Mouse (Mus musculus): Measurements from ENCODE around the gene Zbtb20. TPM values are rescaled to one million over a fixed set of nuclear protein-coding genes. Genes with fewer than 3 reads are reported as not detected.

Gene Zbtb20
- polyA plus RNA-seq, 1 experiment: 0.13 TPM

DNA sequence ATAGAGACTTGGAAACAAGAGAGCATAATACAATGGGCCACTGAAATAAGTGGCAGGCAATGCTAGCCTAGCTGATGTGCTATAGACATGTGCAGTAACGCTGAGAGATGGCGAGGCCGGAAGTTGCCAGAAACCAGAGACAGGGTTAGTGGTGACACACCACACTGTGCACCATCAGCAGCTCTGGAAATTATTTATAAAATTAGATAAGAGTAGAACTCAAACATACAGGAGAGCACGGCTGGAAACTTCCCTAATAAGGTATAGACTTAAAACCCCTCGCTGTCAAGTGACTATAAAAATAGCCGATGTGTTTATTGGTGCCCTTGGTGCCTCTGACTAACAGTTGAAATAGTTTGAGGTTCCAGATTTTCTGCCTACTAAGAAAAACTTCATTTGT is 565.7 kb downstream of the Zbtb20 start:
- Histone ChIP-seq H3K36me3 (ENCODE audit: control insufficient read depth) (no peaks in the 10 kb centered on the region), H3K4me3 (replicated peaks) (no peak overlapping the region), H3K27me3 (ENCODE audit: control insufficient read depth) (no peaks in the 10 kb centered on the region), H3K9me3 (ENCODE audit: control insufficient read depth, low read length) (no peaks in the 10 kb centered on the region), H3K4me1 (ENCODE audit: control insufficient read depth) (no peaks in the 10 kb centered on the region)
- TF ChIP-seq TAL1 (IDR thresholded peaks at IDR 0.05; ENCODE audit: low read length): no peak
- TF ChIP-seq GATA1 (IDR thresholded peaks at IDR 0.05; ENCODE audit: low read length): no peak

DNA sequence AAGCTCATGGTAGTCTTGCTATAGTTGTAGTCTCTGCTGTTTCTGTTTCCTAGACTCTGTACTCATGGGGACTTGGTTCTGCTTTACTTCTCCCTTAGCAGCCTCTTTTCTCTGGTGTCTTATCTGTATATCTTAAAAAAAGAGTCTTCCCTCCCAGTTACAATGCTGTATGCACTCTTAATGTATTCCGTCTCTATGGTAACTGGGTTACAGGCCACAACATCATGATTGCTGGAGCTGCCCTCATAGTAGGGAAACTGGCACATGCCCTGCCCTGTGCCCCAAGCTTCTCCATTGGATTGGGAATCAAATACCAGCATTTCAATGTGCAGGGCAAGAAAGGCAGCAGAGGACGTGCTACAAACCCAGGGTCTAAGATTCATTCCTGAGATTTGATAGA is 567.4 kb downstream of the Zbtb20 start:
- Histone ChIP-seq H3K4me3 (replicated peaks) (no peak overlapping the region), H3K27me3 (ENCODE audit: control insufficient read depth) (no peaks in the 10 kb centered on the region), H3K4me1 (ENCODE audit: control insufficient read depth) (no peaks in the 10 kb centered on the region), H3K36me3 (ENCODE audit: control insufficient read depth) (no peaks in the 10 kb centered on the region), H3K9me3 (ENCODE audit: control insufficient read depth, low read length) (no peaks in the 10 kb centered on the region)
- TF ChIP-seq TAL1 (IDR thresholded peaks at IDR 0.05; ENCODE audit: low read length) (no peak), GATA1 (IDR thresholded peaks at IDR 0.05; ENCODE audit: low read length) (no peak)

DNA sequence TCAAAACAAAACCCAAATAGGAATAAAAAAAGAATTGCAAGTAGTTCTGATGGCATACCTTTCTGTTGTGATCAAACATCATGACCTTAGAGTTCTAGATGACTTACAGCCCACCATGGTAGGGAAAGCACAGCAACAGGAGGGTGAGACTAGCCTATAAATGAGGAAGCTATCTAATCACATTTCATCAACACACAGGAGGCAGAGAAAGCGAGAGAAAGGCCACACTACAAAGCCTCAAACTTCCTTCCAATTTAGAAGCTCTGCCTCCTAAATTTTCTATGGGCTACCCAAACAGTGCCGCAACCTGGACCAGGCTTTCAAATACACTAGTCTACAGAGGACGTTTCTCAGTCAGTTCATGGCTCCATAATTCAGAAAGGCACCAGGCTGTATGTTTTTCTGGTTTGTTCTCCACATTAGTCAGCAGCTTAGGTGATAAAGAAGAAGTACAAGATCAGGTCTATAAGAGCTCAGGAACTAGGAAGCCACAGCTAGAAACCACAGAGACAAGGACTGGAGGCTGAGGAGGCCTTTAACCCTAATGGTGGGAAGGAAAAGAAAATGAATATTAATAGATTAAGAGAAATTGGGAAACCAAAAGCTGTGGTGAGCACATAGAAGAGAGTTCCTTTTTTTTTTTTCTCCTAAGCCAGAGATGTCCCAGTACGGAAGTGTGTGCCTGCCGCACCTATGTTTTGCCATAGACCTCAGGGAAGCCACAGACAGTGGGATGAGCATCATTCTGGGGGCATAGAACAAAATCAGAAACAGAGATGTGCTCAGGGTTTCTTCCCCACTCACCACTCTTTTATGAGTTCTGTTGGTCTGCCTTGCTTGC is 572.7 kb downstream of the Zbtb20 start:
- no peaks in the 10 kb centered on the region for H3K9me3 ChIP-seq (ENCODE audit: control insufficient read depth, low read length)

DNA sequence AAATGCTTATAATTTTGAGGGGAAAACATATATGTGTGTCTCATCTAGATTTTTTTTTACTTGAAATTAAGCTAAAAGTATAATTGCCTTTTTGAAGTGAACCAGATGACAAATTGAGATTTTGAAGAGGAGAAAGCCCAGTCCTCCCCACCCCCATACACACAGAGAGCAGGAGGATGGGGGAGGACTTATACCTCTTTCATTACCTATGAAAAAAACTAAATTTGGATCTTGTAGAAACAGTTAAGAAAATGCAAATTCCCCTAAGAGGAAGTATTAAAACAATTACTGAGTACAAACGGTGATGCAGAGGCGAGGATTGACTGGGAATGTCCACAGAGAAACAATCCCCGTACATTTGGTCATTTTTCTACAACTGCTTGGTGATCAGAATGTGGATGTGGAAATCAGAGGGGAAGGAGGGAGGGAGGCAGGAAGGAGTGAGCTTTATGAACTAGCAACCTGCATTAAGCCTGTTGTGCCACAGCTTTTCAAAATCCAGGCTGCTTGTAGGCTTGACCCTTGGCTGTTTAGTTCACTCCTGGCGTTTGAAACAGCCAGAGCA is 578.8 kb downstream of the Zbtb20 start:
- H3K36me3 ChIP-seq (ENCODE audit: control insufficient read depth): no peaks in the 10 kb centered on the region
- TF ChIP-seq TAL1 (IDR thresholded peaks at IDR 0.05; ENCODE audit: low read length) (no peak), GATA1 (IDR thresholded peaks at IDR 0.05; ENCODE audit: low read length) (no peak)
- H3K27me3 ChIP-seq (ENCODE audit: control insufficient read depth): no peaks in the 10 kb centered on the region
- H3K9me3 ChIP-seq (ENCODE audit: control insufficient read depth, low read length): no peaks in the 10 kb centered on the region
- no peak overlapping the region for H3K4me3 ChIP-seq (replicated peaks)
- H3K4me1 ChIP-seq (ENCODE audit: control insufficient read depth): no peaks in the 10 kb centered on the region

More for the DNA sequence above, 572.7 kb downstream of the Zbtb20 start:
- H3K4me1 ChIP-seq (ENCODE audit: control insufficient read depth): no peaks in the 10 kb centered on the region
- H3K4me3 ChIP-seq (replicated peaks): no peak overlapping the region
- H3K36me3 ChIP-seq (ENCODE audit: control insufficient read depth): no peaks in the 10 kb centered on the region
- TF ChIP-seq TAL1 (IDR thresholded peaks at IDR 0.05; ENCODE audit: low read length) (no peak), GATA1 (IDR thresholded peaks at IDR 0.05; ENCODE audit: low read length) (no peak)
- H3K27me3 ChIP-seq (ENCODE audit: control insufficient read depth): no peaks in the 10 kb centered on the region

DNA sequence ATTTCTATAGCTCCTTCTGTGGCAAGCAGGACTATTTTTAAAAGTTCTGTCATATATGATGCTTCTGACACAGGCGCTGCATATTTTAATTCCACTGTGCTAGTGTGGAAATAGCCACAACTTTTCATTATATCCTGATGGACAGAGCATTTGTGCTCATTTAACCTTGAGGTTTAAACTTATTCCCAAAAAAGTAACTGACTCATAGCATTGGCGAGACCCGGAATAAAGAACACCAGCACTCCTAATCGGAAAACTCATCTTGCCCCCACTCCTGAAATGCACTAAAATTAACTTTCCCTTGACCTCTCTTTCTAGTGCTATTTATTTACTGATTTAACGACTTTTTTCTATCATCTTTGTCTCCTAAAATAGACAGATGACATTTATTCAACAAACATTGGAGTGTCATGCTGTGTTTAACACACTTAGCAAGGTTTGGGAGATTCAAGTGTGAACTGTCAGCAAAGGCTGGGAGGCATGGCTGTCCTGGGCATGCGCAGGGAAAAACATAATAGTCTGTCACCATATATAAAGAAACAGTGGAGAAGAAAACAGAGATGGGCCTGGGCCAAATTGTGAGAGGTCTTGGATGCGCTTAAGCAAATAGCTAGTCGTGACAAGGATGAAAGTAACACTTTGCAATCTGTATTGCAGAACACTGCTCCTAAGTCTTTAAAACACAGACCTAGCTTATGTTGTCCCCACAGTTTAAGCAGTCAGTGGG is 580.9 kb downstream of the Zbtb20 start:
- no peaks in the 10 kb centered on the region for H3K36me3 ChIP-seq (ENCODE audit: control insufficient read depth)
- H3K27me3 ChIP-seq (ENCODE audit: control insufficient read depth): no peaks in the 10 kb centered on the region
- H3K4me3 ChIP-seq (replicated peaks): no peak overlapping the region
- no peak for TF ChIP-seq TAL1 (IDR thresholded peaks at IDR 0.05; ENCODE audit: low read length)
- no peak for TF ChIP-seq GATA1 (IDR thresholded peaks at IDR 0.05; ENCODE audit: low read length)
- H3K9me3 ChIP-seq (ENCODE audit: control insufficient read depth, low read length): no peaks in the 10 kb centered on the region
- H3K4me1 ChIP-seq (ENCODE audit: control insufficient read depth): no peaks in the 10 kb centered on the region

DNA sequence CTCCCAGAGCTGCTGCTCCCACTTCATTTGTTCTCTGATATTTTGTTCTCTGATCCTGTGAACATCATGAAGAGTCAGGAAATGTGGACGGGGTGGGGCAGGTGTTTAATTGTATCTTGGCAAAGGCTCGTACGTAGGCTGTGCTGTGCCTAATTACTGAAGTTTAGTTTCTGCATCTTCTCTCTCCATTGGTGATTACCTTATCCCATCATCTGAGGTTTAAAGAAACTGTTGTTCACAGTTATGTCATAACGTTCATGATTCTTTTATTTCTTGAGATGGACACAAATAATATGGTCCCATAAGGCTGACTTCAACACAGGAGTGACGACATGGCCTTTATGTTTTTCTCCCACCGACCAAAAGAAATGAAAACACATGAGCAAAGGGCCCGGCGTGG is 582.1 kb downstream of the Zbtb20 start:
- H3K9me3 ChIP-seq (ENCODE audit: control insufficient read depth, low read length): no peaks in the 10 kb centered on the region
- no peaks in the 10 kb centered on the region for H3K36me3 ChIP-seq (ENCODE audit: control insufficient read depth)
- TF ChIP-seq GATA1 (IDR thresholded peaks at IDR 0.05; ENCODE audit: low read length) (no peak), TAL1 (IDR thresholded peaks at IDR 0.05; ENCODE audit: low read length) (no peak)
- no peak overlapping the region for H3K4me3 ChIP-seq (replicated peaks)
- no peaks in the 10 kb centered on the region for H3K4me1 ChIP-seq (ENCODE audit: control insufficient read depth)
- H3K27me3 ChIP-seq (ENCODE audit: control insufficient read depth): no peaks in the 10 kb centered on the region

DNA sequence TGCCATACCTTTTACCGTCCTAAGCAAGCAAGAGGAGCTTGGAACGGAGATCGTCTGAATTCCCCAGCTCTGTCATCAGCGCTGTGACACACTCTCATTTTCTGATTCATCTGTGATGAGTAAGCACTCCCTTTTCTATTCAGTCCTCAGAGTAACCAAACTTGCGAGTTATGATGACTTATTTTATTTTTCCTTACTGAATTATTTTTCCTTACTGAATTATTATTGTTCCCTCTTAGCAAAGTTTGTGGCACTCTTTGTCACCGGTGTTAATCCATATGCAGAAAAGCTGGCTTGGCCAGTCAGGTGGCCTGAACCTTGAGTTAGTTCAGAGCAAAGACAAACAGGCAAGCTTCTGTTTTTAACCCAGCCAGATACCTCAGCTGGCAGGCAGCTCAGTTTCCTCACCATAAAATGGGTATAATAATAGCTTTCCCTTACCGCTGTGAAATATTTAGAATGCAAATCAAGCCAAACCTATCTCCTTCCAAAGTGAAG is 583.1 kb downstream of the Zbtb20 start:
- TF ChIP-seq TAL1 (IDR thresholded peaks at IDR 0.05; ENCODE audit: low read length) (no peak), GATA1 (IDR thresholded peaks at IDR 0.05; ENCODE audit: low read length) (no peak)
- Histone ChIP-seq H3K4me3 (replicated peaks) (no peak overlapping the region), H3K4me1 (ENCODE audit: control insufficient read depth) (no peaks in the 10 kb centered on the region), H3K27me3 (ENCODE audit: control insufficient read depth) (no peaks in the 10 kb centered on the region), H3K36me3 (ENCODE audit: control insufficient read depth) (no peaks in the 10 kb centered on the region), H3K9me3 (ENCODE audit: control insufficient read depth, low read length) (no peaks in the 10 kb centered on the region)

DNA sequence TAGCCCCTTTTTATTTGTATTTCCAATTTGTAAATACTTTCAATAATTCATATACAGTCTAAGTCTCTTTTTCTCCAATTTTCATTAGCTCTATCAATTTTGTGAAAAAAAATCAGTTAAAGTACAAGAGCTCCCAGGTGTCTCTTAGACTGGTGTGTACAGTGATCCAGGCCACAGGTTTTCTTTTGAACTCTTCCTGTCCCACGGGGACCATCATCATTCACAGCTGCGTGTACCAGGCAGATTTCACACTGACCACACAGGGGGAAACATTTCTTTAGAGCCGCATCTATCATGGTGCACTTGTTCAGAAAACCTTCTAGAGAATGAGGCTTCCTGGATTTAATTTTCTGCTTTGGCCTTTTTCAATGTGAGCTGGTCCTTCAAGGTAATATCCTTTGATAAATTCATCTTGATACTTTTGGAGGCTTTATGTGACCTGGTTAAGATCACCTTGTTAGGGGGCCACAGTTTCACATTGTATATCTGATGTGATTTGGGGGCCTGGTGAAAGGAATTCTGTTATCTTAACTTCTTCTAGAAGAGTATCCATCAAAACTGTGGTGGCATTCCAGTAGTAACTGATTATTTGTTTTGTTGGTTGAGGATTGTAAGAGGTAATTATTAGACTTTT is 586.2 kb downstream of the Zbtb20 start:
- no peak overlapping the region for H3K4me3 ChIP-seq (replicated peaks)
- no peaks in the 10 kb centered on the region for H3K4me1 ChIP-seq (ENCODE audit: control insufficient read depth)
- no peaks in the 10 kb centered on the region for H3K36me3 ChIP-seq (ENCODE audit: control insufficient read depth)
- no peak for TF ChIP-seq TAL1 (IDR thresholded peaks at IDR 0.05; ENCODE audit: low read length)
- no peak for TF ChIP-seq GATA1 (IDR thresholded peaks at IDR 0.05; ENCODE audit: low read length)
- no peaks in the 10 kb centered on the region for H3K27me3 ChIP-seq (ENCODE audit: control insufficient read depth)
- H3K9me3 ChIP-seq (ENCODE audit: control insufficient read depth, low read length): no peaks in the 10 kb centered on the region

Measured in erythroblast, embryonic 14.5 days (primary cell).